In genomic region chr4:140581341-140581729, GRCm38 (mm10) we compare ENCODE assay signal across 10 mouse cellular contexts.
DNase-seq lines count a peak whose midpoint lies in the region; ATAC-seq lines count a peak whose summit lies in the region.
"Had no signal": no experiment of that assay in that cellular context is flagged by ENCODE, and none has a peak within 500 bp of the region (broad histone marks: within the 10 kb centered on the region; RNA-seq: fewer than 3 reads in every experiment).

No protein-coding gene starts in this region.

- peaks cover 22% of the 10 kb centered on the region for H3K36me3 ChIP-seq in hindbrain, embryonic 16.5 days (ENCODE audit: control insufficient read depth, insufficient read depth, low read length)
- H3K36me3 ChIP-seq in hindbrain, embryonic 11.5 days (ENCODE audit: control insufficient read depth, insufficient read depth, low read length) = peaks cover 8% of the 10 kb centered on the region; the same call in 1 of the 2 replicates

- no peak overlapping the region for H3K4me2 ChIP-seq in hindbrain, embryonic 16.5 days (ENCODE audit: low read length)
- H3K4me2 ChIP-seq in hindbrain, embryonic 11.5 days (replicated peaks; ENCODE audit: low read depth, low read length) = no peak overlapping the region
- H3K4me2 ChIP-seq: neural tube, embryonic 12.5 days had no signal

- H3K4me3 ChIP-seq in hindbrain, embryonic 16.5 days (ENCODE audit: low read length) = no peak overlapping the region
- no peak overlapping the region for H3K4me3 ChIP-seq in hindbrain, embryonic 11.5 days (ENCODE audit: low read depth, low read length)
- H3K4me3 ChIP-seq: neural tube, embryonic 12.5 days had no signal

- ATAC-seq in hindbrain, embryonic 16.5 days = 0 out of 2 replicates have a peak, but pooled peaks have one; percentile 18
- no peak for ATAC-seq in hindbrain, embryonic 11.5 days (ENCODE audit: low FRiP score)
- ATAC-seq in granulocyte monocyte progenitor cell, adult 5-6 weeks (replicated peaks; ENCODE audit: poor library complexity, severe bottlenecking) = peak; percentile 18
- no peak for ATAC-seq in inflammation-experienced regulatory T-cells, adult 6 months

- DNase-seq in hindbrain, embryonic 11.5 days (ENCODE audit: low spot score) = no peak
- peak; percentile 35 for DNase-seq in retina, postnatal 1 day
- no peak for DNase-seq in retina, embryonic 14.5 days (ENCODE audit: low spot score)
- DNase-seq in urinary bladder, postnatal 36 days (ENCODE audit: low spot score in 2 of 2) = no peak
- DNase-seq: adrenal gland, postnatal 25 days; thymus, adult 2 months had no signal

- H3K27me3 ChIP-seq in hindbrain, embryonic 16.5 days (replicated peaks; ENCODE audit: control insufficient read depth, insufficient read depth, low read length) = no peaks in the 10 kb centered on the region
- H3K27me3 ChIP-seq in hindbrain, embryonic 11.5 days (ENCODE audit: control insufficient read depth, insufficient read depth, low read length) = no peaks in the 10 kb centered on the region
- H3K27me3 ChIP-seq: neural tube, embryonic 12.5 days had no signal

- H3K9ac ChIP-seq in hindbrain, embryonic 16.5 days (ENCODE audit: low read depth, low read length) = no peak overlapping the region
- H3K9ac ChIP-seq in hindbrain, embryonic 11.5 days (ENCODE audit: low read depth, low read length) = no peak overlapping the region
- H3K9ac ChIP-seq: neural tube, embryonic 12.5 days had no signal

- H3K4me1 ChIP-seq in hindbrain, embryonic 16.5 days (ENCODE audit: control insufficient read depth, insufficient read depth, low read depth, low read length) = peaks cover 9% of the 10 kb centered on the region; the same call in 1 of the 2 replicates
- H3K4me1 ChIP-seq in hindbrain, embryonic 11.5 days (replicated peaks; ENCODE audit: control insufficient read depth, insufficient read depth, low read length) = no peaks in the 10 kb centered on the region
- H3K4me1 ChIP-seq: neural tube, embryonic 12.5 days had no signal

- H3K27ac ChIP-seq in hindbrain, embryonic 16.5 days (ENCODE audit: low read depth, low read length) = peak overlapping the region; percentile 32; the same call in 1 of the 2 replicates
- H3K27ac ChIP-seq in hindbrain, embryonic 11.5 days (ENCODE audit: low read depth, low read length) = no peak overlapping the region
- H3K27ac ChIP-seq: neural tube, embryonic 12.5 days had no signal

- WGBS in hindbrain, embryonic 16.5 days = 66% methylated on average over 16 of the region's 16 CpGs
- WGBS in hindbrain, embryonic 11.5 days = 84% methylated on average over 16 of the region's 16 CpGs

- H3K9me3 ChIP-seq in hindbrain, embryonic 16.5 days (ENCODE audit: control insufficient read depth, low read length) = no peaks in the 10 kb centered on the region
- H3K9me3 ChIP-seq in hindbrain, embryonic 11.5 days (ENCODE audit: control insufficient read depth, low read length) = no peaks in the 10 kb centered on the region
- H3K9me3 ChIP-seq: neural tube, embryonic 12.5 days had no signal

Comparison
In these comparisons a context has a peak if more than half of its experiments do, and no peak if none do; other contexts are left out.
1. ATAC-seq: peak in hindbrain, embryonic 16.5 days (single experiment) and granulocyte monocyte progenitor cell, adult 5-6 weeks (single experiment); none in hindbrain, embryonic 11.5 days (single experiment) and inflammation-experienced regulatory T-cells, adult 6 months (single experiment).